Mouse (Mus musculus): ENCODE measurements around the gene Mettl27.

The Mettl27 gene

DNA sequence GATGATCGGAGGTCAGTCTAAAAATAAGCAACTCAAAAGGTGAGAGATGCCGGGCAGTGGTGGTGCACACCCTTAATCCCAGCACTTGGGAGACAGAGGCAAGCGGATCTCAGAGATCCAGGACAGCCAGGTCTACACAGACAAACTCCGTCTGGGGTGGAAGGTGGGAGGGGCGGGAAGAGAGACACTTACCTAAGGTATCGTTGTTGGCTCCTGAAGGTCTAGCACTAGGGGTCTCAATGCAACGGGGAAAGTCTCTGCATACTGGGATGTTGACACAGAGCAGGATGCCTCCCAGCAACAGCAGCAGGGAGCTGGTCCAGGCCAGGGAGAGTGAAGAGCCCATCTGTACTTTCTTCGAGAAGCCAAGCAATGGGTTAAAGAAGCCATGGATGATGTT lies 17.7 kb upstream of the Mettl27 start:
- peaks cover 10% of the 10 kb centered on the region for H3K9me3 ChIP-seq (ENCODE audit: low read length)
- TF ChIP-seq CTCF (conservative IDR thresholded peaks at IDR 0.05; ENCODE audit: low read length) (no peak), POU5F1 (IDR thresholded peaks at IDR 0.05; ENCODE audit: borderline replicate concordance, low read length) (no peak), NANOG (IDR thresholded peaks at IDR 0.05; ENCODE audit: borderline replicate concordance, low read length) (no peak)
- peaks cover 17% of the 10 kb centered on the region for H3K4me1 ChIP-seq (replicated peaks; ENCODE audit: low read depth, low read length)
- H3K4me3 ChIP-seq (replicated peaks; ENCODE audit: low read length), result no peak overlapping the region
- no peaks in the 10 kb centered on the region for H3K36me3 ChIP-seq (ENCODE audit: insufficient read depth, low read length)
- H3K27me3 ChIP-seq (ENCODE audit: insufficient read depth, low read length), result no peaks in the 10 kb centered on the region

DNA sequence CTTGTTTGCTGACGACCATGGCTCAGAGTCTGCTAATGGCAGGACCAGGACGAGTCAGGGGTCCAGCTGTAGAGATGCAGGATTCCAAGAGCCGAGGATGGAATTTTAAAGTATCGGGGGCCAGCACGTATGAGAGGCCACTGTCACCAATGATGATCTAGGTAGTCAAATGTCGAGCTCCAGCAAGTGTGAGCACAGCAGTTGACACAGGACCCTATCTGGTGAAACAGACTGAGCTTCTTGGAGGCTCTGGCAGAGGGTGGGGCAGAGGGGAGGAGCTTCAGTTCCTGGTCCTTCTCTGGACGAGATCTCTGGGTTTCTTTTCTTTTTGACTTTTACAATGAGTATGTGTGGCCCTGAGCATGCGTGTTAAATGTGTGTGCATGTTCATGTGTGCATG lies 16.9 kb upstream of the Mettl27 start, which contains the start of gene Cldn13:
Cldn13 (minus strand) TSS at position 216 of the 400 bp plus-strand sequence.
- H3K9me3 ChIP-seq (ENCODE audit: low read length), result peaks cover 10% of the 10 kb centered on the region
- TF ChIP-seq CTCF (conservative IDR thresholded peaks at IDR 0.05; ENCODE audit: low read length) (no peak), POU5F1 (IDR thresholded peaks at IDR 0.05; ENCODE audit: borderline replicate concordance, low read length) (no peak), NANOG (IDR thresholded peaks at IDR 0.05; ENCODE audit: borderline replicate concordance, low read length) (no peak)
- no peaks in the 10 kb centered on the region for H3K36me3 ChIP-seq (ENCODE audit: insufficient read depth, low read length)
- H3K4me1 ChIP-seq (replicated peaks; ENCODE audit: low read depth, low read length), result peaks cover 24% of the 10 kb centered on the region
- H3K4me3 ChIP-seq (replicated peaks; ENCODE audit: low read length), result no peak within 1 kb of the TSS
- no peaks in the 10 kb centered on the region for H3K27me3 ChIP-seq (ENCODE audit: insufficient read depth, low read length)

DNA sequence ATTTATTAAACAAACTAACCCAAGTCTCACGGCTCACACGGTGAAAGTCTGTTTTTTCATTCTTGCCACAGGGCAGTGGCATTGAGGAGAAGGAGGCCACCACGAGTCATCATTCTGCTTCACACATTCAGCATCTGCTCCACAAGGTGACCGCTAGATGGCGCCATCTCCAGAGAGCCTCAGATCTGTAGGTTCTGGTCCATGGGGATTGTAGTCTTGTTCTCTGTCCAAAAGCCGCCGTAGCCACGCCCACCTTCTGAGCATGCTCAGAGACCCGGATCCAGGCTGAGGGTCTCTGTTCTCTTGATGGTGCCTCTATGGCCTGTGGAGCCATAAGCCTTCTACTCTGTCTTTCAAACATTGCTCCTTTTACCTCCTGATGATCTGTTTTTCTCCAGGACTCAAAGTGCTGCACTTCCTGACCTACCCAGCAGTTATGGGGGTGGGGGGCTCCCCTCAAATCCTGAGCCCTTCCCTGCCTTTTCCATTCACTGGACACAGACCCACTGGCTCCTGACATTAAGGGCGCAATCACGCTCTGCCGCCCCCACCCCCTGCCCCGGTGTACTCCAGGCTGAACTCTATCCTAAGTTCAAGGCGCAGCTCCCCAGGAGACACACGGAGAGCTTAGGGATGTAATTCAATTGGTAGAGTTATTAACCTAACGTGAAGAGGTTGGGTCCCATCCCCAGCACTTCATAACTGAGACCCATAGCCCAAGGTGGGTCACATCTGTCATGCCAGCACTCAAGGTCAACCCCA lies 13.9 kb upstream of the Mettl27 start:
- no peaks in the 10 kb centered on the region for H3K27me3 ChIP-seq (ENCODE audit: insufficient read depth, low read length)
- TF ChIP-seq CTCF (conservative IDR thresholded peaks at IDR 0.05; ENCODE audit: low read length), result peak; percentile 84
- no peak for TF ChIP-seq POU5F1 (IDR thresholded peaks at IDR 0.05; ENCODE audit: borderline replicate concordance, low read length)
- no peak for TF ChIP-seq NANOG (IDR thresholded peaks at IDR 0.05; ENCODE audit: borderline replicate concordance, low read length)
- H3K4me3 ChIP-seq (replicated peaks; ENCODE audit: low read length), result no peak overlapping the region; the same call in 1 of the 2 replicates
- H3K4me1 ChIP-seq (replicated peaks; ENCODE audit: low read depth, low read length), result peaks cover 32% of the 10 kb centered on the region
- H3K36me3 ChIP-seq (ENCODE audit: insufficient read depth, low read length), result no peaks in the 10 kb centered on the region
- H3K9me3 ChIP-seq (ENCODE audit: low read length), result peaks cover 10% of the 10 kb centered on the region

DNA sequence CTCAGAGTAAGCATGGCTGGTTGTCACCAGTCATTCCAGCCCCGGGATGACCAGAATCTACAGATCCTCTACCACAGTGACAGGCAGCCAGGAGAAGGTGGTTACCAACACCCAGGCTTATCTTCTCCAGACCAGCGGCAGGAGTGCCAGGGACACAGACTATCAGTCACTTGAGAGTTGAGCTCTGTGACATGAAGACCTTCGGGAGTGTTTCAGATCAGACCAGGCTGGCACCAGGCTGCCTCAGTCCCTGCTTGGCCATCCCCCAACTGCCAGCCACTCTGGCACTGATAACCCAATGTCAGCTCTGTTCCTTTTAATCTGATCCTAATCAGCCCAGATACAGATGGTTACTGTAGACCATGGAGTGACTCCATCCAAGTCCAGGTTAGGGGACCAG lies 13.1 kb upstream of the Mettl27 start:
- H3K4me3 ChIP-seq (replicated peaks; ENCODE audit: low read length), result no peak overlapping the region
- H3K9me3 ChIP-seq (ENCODE audit: low read length), result peaks cover 10% of the 10 kb centered on the region
- TF ChIP-seq NANOG (IDR thresholded peaks at IDR 0.05; ENCODE audit: borderline replicate concordance, low read length) (no peak), POU5F1 (IDR thresholded peaks at IDR 0.05; ENCODE audit: borderline replicate concordance, low read length) (no peak), CTCF (conservative IDR thresholded peaks at IDR 0.05; ENCODE audit: low read length) (no peak)
- no peaks in the 10 kb centered on the region for H3K27me3 ChIP-seq (ENCODE audit: insufficient read depth, low read length)
- no peaks in the 10 kb centered on the region for H3K36me3 ChIP-seq (ENCODE audit: insufficient read depth, low read length)
- H3K4me1 ChIP-seq (replicated peaks; ENCODE audit: low read depth, low read length), result peaks cover 36% of the 10 kb centered on the region

DNA sequence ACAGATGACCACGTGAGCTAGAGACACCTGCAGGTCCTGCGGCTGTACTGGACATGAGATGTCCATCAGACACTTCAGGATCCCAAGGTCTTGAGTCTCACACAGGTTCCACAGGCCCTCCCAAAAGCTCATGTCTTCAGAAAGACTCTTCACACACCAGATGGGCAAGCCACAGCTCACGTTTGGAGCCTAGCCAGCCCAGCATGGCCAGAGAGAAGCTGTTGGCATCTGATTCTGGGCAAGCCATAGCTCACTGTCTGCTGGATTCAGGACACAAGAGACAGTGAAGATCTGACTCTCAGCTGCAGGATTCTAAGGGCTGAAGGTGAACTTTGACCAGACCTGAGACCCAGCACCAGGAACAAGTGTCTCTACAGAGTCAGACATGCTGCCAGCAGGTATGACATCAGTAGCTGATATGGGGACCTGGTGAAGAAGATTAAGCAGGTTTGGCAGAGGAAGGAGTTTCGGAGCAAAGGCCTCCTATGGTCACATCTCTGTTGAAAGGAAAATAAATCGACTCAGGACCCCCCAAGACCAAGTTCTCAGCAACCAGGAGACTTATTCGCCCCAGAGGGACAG lies 12.0 kb upstream of the Mettl27 start:
- Histone ChIP-seq H3K9me3 (ENCODE audit: low read length) (peaks cover 10% of the 10 kb centered on the region), H3K36me3 (ENCODE audit: insufficient read depth, low read length) (no peaks in the 10 kb centered on the region), H3K27me3 (ENCODE audit: insufficient read depth, low read length) (no peaks in the 10 kb centered on the region), H3K4me3 (replicated peaks; ENCODE audit: low read length) (no peak overlapping the region), H3K4me1 (replicated peaks; ENCODE audit: low read depth, low read length) (peaks cover 47% of the 10 kb centered on the region)
- TF ChIP-seq CTCF (conservative IDR thresholded peaks at IDR 0.05; ENCODE audit: low read length), result no peak

DNA sequence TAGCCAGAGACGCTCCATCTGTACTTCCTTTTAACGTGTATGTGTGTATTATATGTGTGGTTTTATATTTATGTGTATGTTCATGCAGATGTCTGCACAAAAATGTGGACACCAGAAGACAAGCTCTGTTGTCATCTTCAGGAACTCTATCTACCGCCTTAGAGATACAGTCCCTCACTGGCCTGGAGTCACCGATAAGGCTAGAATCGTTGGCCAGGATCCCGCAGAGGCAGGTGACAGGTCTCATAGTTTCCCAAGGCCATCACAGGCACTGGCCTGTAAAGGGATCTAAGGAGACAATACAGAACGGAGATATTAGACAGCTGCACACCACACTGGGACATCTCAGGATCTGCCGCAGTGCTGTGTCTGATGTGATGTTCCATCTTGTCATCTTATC lies 11.1 kb upstream of the Mettl27 start:
- H3K4me3 ChIP-seq (replicated peaks; ENCODE audit: low read length), result no peak overlapping the region
- TF ChIP-seq POU5F1 (IDR thresholded peaks at IDR 0.05; ENCODE audit: borderline replicate concordance, low read length) (no peak), NANOG (IDR thresholded peaks at IDR 0.05; ENCODE audit: borderline replicate concordance, low read length) (no peak), CTCF (conservative IDR thresholded peaks at IDR 0.05; ENCODE audit: low read length) (no peak)
- H3K27me3 ChIP-seq (ENCODE audit: insufficient read depth, low read length), result no peaks in the 10 kb centered on the region
- H3K36me3 ChIP-seq (ENCODE audit: insufficient read depth, low read length), result no peaks in the 10 kb centered on the region
- peaks cover 10% of the 10 kb centered on the region for H3K9me3 ChIP-seq (ENCODE audit: low read length)
- peaks cover 56% of the 10 kb centered on the region for H3K4me1 ChIP-seq (replicated peaks; ENCODE audit: low read depth, low read length)

GRCm38 (mm10) chr5:134923141-134923540 lies 9.0 kb upstream of the Mettl27 start:
- H3K4me1 ChIP-seq (replicated peaks; ENCODE audit: low read depth, low read length), result peaks cover 71% of the 10 kb centered on the region
- no peaks in the 10 kb centered on the region for H3K36me3 ChIP-seq (ENCODE audit: insufficient read depth, low read length)
- H3K9me3 ChIP-seq (ENCODE audit: low read length), result no peaks in the 10 kb centered on the region
- no peak for TF ChIP-seq NANOG (IDR thresholded peaks at IDR 0.05; ENCODE audit: borderline replicate concordance, low read length)
- no peak for TF ChIP-seq CTCF (conservative IDR thresholded peaks at IDR 0.05; ENCODE audit: low read length)
- TF ChIP-seq POU5F1 (IDR thresholded peaks at IDR 0.05; ENCODE audit: borderline replicate concordance, low read length), result no peak
- H3K4me3 ChIP-seq (replicated peaks; ENCODE audit: low read length), result no peak overlapping the region
- no peaks in the 10 kb centered on the region for H3K27me3 ChIP-seq (ENCODE audit: insufficient read depth, low read length)

DNA sequence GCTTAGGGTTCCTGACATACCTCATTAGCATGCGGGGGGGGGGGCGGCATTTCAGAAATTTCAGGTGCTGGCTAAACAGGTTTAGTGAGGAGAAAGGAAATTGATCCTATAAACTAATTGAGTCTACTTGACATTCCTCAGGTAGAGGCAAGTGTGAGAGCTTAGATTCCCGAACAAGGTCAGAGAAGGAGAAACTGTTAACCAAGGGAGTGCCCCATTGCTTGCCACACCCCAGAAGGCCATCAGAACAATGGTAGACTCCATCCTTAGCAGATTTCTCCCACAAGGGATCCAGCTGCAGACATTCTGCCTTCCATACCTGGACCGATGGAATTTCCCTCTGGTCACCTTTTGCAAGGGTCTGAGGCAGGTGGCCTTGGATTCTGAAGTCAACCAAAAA lies 5.4 kb upstream of the Mettl27 start:
- TF ChIP-seq CTCF (conservative IDR thresholded peaks at IDR 0.05; ENCODE audit: low read length) (no peak), NANOG (IDR thresholded peaks at IDR 0.05; ENCODE audit: borderline replicate concordance, low read length) (peak; percentile 34)
- Histone ChIP-seq H3K36me3 (ENCODE audit: insufficient read depth, low read length) (no peaks in the 10 kb centered on the region), H3K4me1 (replicated peaks; ENCODE audit: low read depth, low read length) (peaks cover 70% of the 10 kb centered on the region), H3K4me3 (replicated peaks; ENCODE audit: low read length) (0 out of 2 replicates have a peak overlapping the region, but pooled peaks have one; percentile 27), H3K9me3 (ENCODE audit: low read length) (no peaks in the 10 kb centered on the region), H3K27me3 (ENCODE audit: insufficient read depth, low read length) (no peaks in the 10 kb centered on the region)
